8 mouse cellular contexts compared by ENCODE assay signal in the genomic region with DNA sequence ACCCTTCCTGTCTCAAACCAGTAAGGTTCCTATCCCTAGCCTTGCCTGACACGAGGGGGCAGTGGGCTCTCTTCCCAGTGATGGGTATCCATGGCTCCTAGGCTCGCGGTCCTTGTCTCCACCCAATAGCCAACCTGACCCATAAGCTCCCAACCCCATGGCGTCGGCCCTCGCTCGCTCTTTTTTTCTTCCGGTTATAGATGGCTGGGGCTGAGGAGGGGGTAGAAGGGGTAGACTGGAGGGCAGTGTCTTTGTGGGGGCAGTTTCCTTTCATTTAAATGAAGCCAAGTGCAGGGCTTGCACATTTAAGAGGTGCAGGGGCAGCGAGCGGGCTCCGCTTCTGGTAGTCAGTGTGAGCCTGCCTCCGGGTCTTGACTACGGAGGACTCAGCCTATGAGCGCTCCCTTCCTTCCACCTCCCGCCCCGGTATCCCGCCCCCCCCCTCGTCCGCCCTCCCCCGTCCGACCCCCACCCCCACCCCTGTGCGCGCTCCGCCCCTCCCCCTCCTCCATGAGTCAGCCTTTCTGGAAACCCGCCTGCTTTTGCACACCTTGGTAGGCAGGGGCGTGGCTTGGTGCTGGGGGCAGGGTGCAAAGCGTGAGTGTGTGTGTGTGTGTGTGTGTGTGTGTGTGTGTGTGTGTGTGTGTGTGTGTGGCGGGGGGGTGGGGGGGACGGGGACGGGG. TPM values are rescaled to one million over a fixed set of nuclear protein-coding genes. Genes with fewer than 3 reads are reported as not detected.
A peak's percentile ranks its signal among the peaks of the same experiment; 100 is the strongest.
DNase-seq lines count a peak whose midpoint lies in the region; ATAC-seq and TF ChIP-seq lines count a peak whose summit lies in the region.

No protein-coding gene starts in this region.

- peaks cover 3% of the 10 kb centered on the region for H3K4me1 ChIP-seq in heart, embryonic 11.5 days (ENCODE audit: control insufficient read depth, insufficient read depth, low read length)
- H3K4me1 ChIP-seq in kidney, embryonic 15.5 days, result peaks cover 12% of the 10 kb centered on the region
- peaks cover 46% of the 10 kb centered on the region for H3K4me1 ChIP-seq in liver, postnatal 0 days (ENCODE audit: insufficient read depth)
- H3K4me1 ChIP-seq in neural tube, embryonic 13.5 days (replicated peaks), result peaks cover 19% of the 10 kb centered on the region

- DNase-seq in 3134 (ENCODE audit: extremely low read depth, insufficient read length, low spot score) (peak; percentile 62), NIH3T3 (ENCODE audit: low read depth) (peak; percentile 80)
- DNase-seq in cerebellum, postnatal 10 days, result peak; percentile 85 to 90
- peak; percentile 85 for DNase-seq in liver, postnatal 0 days
- DNase-seq in thymus, postnatal 14 days, result peak; percentile 88

- peak overlapping the region; percentile 68 for H3K27ac ChIP-seq in heart, embryonic 11.5 days (ENCODE audit: low read depth, low read length)
- H3K27ac ChIP-seq in kidney, embryonic 15.5 days, result 0 out of 2 replicates have a peak overlapping the region, but pooled peaks have one; percentile 57
- peak overlapping the region; percentile 75 for H3K27ac ChIP-seq in liver, postnatal 0 days (ENCODE audit: low read depth)
- peak overlapping the region; percentile 46; the same call in 1 of the 2 replicates for H3K27ac ChIP-seq in neural tube, embryonic 13.5 days (replicated peaks)

- H3K27me3 ChIP-seq in heart, embryonic 11.5 days (ENCODE audit: control insufficient read depth, insufficient read depth, low read length), result no peaks in the 10 kb centered on the region
- no peaks in the 10 kb centered on the region for H3K27me3 ChIP-seq in kidney, embryonic 15.5 days
- no peaks in the 10 kb centered on the region for H3K27me3 ChIP-seq in liver, postnatal 0 days (ENCODE audit: insufficient read depth, low read length)
- no peaks in the 10 kb centered on the region for H3K27me3 ChIP-seq in neural tube, embryonic 13.5 days

- H3K36me3 ChIP-seq in heart, embryonic 11.5 days (ENCODE audit: control insufficient read depth, insufficient read depth, low read length), result no peaks in the 10 kb centered on the region
- H3K36me3 ChIP-seq in kidney, embryonic 15.5 days, result peaks cover 40% of the 10 kb centered on the region
- H3K36me3 ChIP-seq in liver, postnatal 0 days (replicated peaks; ENCODE audit: insufficient read depth, low read length), result peaks cover 18% of the 10 kb centered on the region
- H3K36me3 ChIP-seq in neural tube, embryonic 13.5 days, result peaks cover 45% of the 10 kb centered on the region

- no peak for TF ChIP-seq EP300 in liver, postnatal 0 days (IDR thresholded peaks at IDR 0.05; ENCODE audit: low read depth)

- no peaks in the 10 kb centered on the region for H3K9me3 ChIP-seq in heart, embryonic 11.5 days (replicated peaks; ENCODE audit: control insufficient read depth, low read length)
- H3K9me3 ChIP-seq in kidney, embryonic 15.5 days (replicated peaks), result no peaks in the 10 kb centered on the region
- H3K9me3 ChIP-seq in liver, postnatal 0 days (ENCODE audit: low read length), result no peaks in the 10 kb centered on the region
- no peaks in the 10 kb centered on the region for H3K9me3 ChIP-seq in neural tube, embryonic 13.5 days

- H3K4me2 ChIP-seq in heart, embryonic 11.5 days, result peak overlapping the region; percentile 89
- peak overlapping the region; percentile 80 for H3K4me2 ChIP-seq in kidney, embryonic 15.5 days
- H3K4me2 ChIP-seq in liver, postnatal 0 days (ENCODE audit: low read depth, low read length), result peak overlapping the region; percentile 91
- H3K4me2 ChIP-seq in neural tube, embryonic 13.5 days, result peak overlapping the region; percentile 58

- TF ChIP-seq CTCF in liver, postnatal 0 days (IDR thresholded peaks at IDR 0.05; ENCODE audit: low read depth), result 0 out of 2 replicates have a peak, but pooled peaks have one; percentile 10

- peak; percentile 80 for ATAC-seq in heart, embryonic 11.5 days (replicated peaks; ENCODE audit: insufficient number of reproducible peaks, low FRiP score, low TSS enrichment)
- peak; percentile 90 for ATAC-seq in kidney, embryonic 15.5 days (replicated peaks; ENCODE audit: low FRiP score)
- ATAC-seq in liver, postnatal 0 days, result peak; percentile 74
- ATAC-seq in neural tube, embryonic 13.5 days (ENCODE audit: low read depth), result peak; percentile 82

- H3K4me3 ChIP-seq in heart, embryonic 11.5 days (ENCODE audit: low read depth, low read length), result peak overlapping the region; percentile 52
- H3K4me3 ChIP-seq in kidney, embryonic 15.5 days (replicated peaks), result peak overlapping the region; percentile 47
- peak overlapping the region; percentile 67 for H3K4me3 ChIP-seq in liver, postnatal 0 days (ENCODE audit: low read depth, low read length)
- H3K4me3 ChIP-seq in neural tube, embryonic 13.5 days, result peak overlapping the region; percentile 36

- peak overlapping the region; percentile 66 for H3K9ac ChIP-seq in heart, embryonic 11.5 days (ENCODE audit: low read depth, low read length)
- peak overlapping the region; percentile 35 for H3K9ac ChIP-seq in kidney, embryonic 15.5 days
- peak overlapping the region; percentile 71 for H3K9ac ChIP-seq in liver, postnatal 0 days (replicated peaks)
- H3K9ac ChIP-seq in neural tube, embryonic 13.5 days, result peak overlapping the region; percentile 68

- WGBS in heart, embryonic 11.5 days (ENCODE audit: insufficient replicate concordance), result 1% methylated on average over 19 of the region's 30 CpGs
- WGBS in kidney, embryonic 15.5 days, result 1% methylated on average over 25 of the region's 30 CpGs
- WGBS in liver, postnatal 0 days (ENCODE audit: insufficient replicate concordance), result 5% methylated on average over 21 of the region's 30 CpGs
- 2% methylated on average over 18 of the region's 30 CpGs for WGBS in neural tube, embryonic 13.5 days

RNA-seq across cellular contexts. Expression of a gene that starts 18.0 kb away (rescaled TPM):
- 22.6 and 25.5 TPM in 2 replicates for polyA plus RNA-seq in heart, embryonic 11.5 days (2014; fragmentation: Nextera tagmentation; extraction: Ambion mirVana)
- 44.4 and 46.4 TPM in 2 replicates for polyA plus RNA-seq in kidney, embryonic 15.5 days (2015; fragmentation: Nextera tagmentation; extraction: Ambion mirVana)
- 21.2 and 22.8 TPM in 2 replicates for polyA plus RNA-seq in liver, postnatal 0 days (2015; fragmentation: Nextera tagmentation; extraction: Ambion mirVana)
- polyA plus RNA-seq in neural tube, embryonic 13.5 days (2015; fragmentation: Nextera tagmentation; extraction: Ambion mirVana), result 72.4 and 90.8 TPM in 2 replicates

RNA-seq across cellular contexts. Expression of a gene that starts 18.0 kb away (rescaled TPM):
- 32.1 and 33.6 TPM in 2 replicates for polyA plus RNA-seq in heart, embryonic 11.5 days (2014; fragmentation: Nextera tagmentation; extraction: Ambion mirVana)
- 47.0 and 53.4 TPM in 2 replicates for polyA plus RNA-seq in kidney, embryonic 15.5 days (2015; fragmentation: Nextera tagmentation; extraction: Ambion mirVana)
- 19.1 and 19.7 TPM in 2 replicates for polyA plus RNA-seq in liver, postnatal 0 days (2015; fragmentation: Nextera tagmentation; extraction: Ambion mirVana)
- 62.1 and 62.3 TPM in 2 replicates for polyA plus RNA-seq in neural tube, embryonic 13.5 days (2015; fragmentation: Nextera tagmentation; extraction: Ambion mirVana)

RNA-seq across cellular contexts. Expression of a gene that starts 33.8 kb away (rescaled TPM):
- polyA plus RNA-seq in heart, embryonic 11.5 days (2014; fragmentation: Nextera tagmentation; extraction: Ambion mirVana), result 2.9 and 3.2 TPM in 2 replicates
- polyA plus RNA-seq in kidney, embryonic 15.5 days (2015; fragmentation: Nextera tagmentation; extraction: Ambion mirVana), result 9.0 and 10.5 TPM in 2 replicates
- 2.3 and 3.4 TPM in 2 replicates for polyA plus RNA-seq in liver, postnatal 0 days (2015; fragmentation: Nextera tagmentation; extraction: Ambion mirVana)
- polyA plus RNA-seq in neural tube, embryonic 13.5 days (2015; fragmentation: Nextera tagmentation; extraction: Ambion mirVana), result 9.3 and 11.0 TPM in 2 replicates

RNA-seq across cellular contexts. Expression of a gene that starts 34.2 kb away (rescaled TPM):
- 0.35 and 0.63 TPM in 2 replicates for polyA plus RNA-seq in heart, embryonic 11.5 days (2014; fragmentation: Nextera tagmentation; extraction: Ambion mirVana)
- 1.1 and 3.9 TPM in 2 replicates for polyA plus RNA-seq in kidney, embryonic 15.5 days (2015; fragmentation: Nextera tagmentation; extraction: Ambion mirVana)
- polyA plus RNA-seq in liver, postnatal 0 days (2015; fragmentation: Nextera tagmentation; extraction: Ambion mirVana), result 0.54 and 0.58 TPM in 2 replicates
- polyA plus RNA-seq in neural tube, embryonic 13.5 days (2015; fragmentation: Nextera tagmentation; extraction: Ambion mirVana), result 3.7 and 3.8 TPM in 2 replicates

RNA-seq across cellular contexts. Expression of a gene that starts 37.6 kb away (rescaled TPM):
- 24.6 and 26.7 TPM in 2 replicates for polyA plus RNA-seq in heart, embryonic 11.5 days (2014; fragmentation: Nextera tagmentation; extraction: Ambion mirVana)
- polyA plus RNA-seq in kidney, embryonic 15.5 days (2015; fragmentation: Nextera tagmentation; extraction: Ambion mirVana), result 33.0 and 35.0 TPM in 2 replicates
- polyA plus RNA-seq in liver, postnatal 0 days (2015; fragmentation: Nextera tagmentation; extraction: Ambion mirVana), result 15.6 and 15.8 TPM in 2 replicates
- 32.6 and 32.7 TPM in 2 replicates for polyA plus RNA-seq in neural tube, embryonic 13.5 days (2015; fragmentation: Nextera tagmentation; extraction: Ambion mirVana)

Comparison
In these comparisons a context has a peak if more than half of its experiments do, and no peak if none do; other contexts are left out.
1. Peak in every context shown above with its lines: DNase-seq, ATAC-seq, H3K4me3 ChIP-seq and H3K27ac ChIP-seq.